Mouse (Mus musculus) neural tube, embryonic 13.5 days (tissue): ENCODE measurements around the gene Prokr2. TPM values are rescaled to one million over a fixed set of nuclear protein-coding genes. Genes with fewer than 3 reads are reported as not detected.

Experiments
- ATAC-seq: fragments of 200-750 bp; cut with Nextera tagmentation; 2 replicates; pipeline ENCODE4 v1.8.0; 2017; ENCODE audit warnings: low read depth, mild to moderate bottlenecking, moderate TSS enrichment, moderate library complexity
- H3K27ac ChIP-seq: fragments of 300-500 bp; sonication (generic); replicated peaks from 2 replicates; pipeline ENCODE4 v1.5.1; 2015; ENCODE audit warnings: moderate library complexity, mild to moderate bottlenecking, inconsistent platforms
- H3K27me3 ChIP-seq: fragments of 300-500 bp; sonication (generic); 2 replicates; pipeline ENCODE4 v1.6.1; 2015; ENCODE audit warnings: mild to moderate bottlenecking, inconsistent platforms
- H3K36me3 ChIP-seq: fragments of 300-500 bp; sonication (generic); 2 replicates; pipeline ENCODE4 v1.6.1; 2015; ENCODE audit warnings: mild to moderate bottlenecking, inconsistent platforms
- H3K4me1 ChIP-seq: fragments of 300-500 bp; sonication (generic); replicated peaks from 2 replicates; pipeline ENCODE4 v1.6.1; 2015; ENCODE audit warnings: inconsistent platforms
- H3K4me2 ChIP-seq: fragments of 300-500 bp; sonication (generic); 2 replicates; pipeline ENCODE4 v1.6.1; 2015; ENCODE audit warnings: inconsistent platforms, mild to moderate bottlenecking, moderate library complexity
- H3K4me3 ChIP-seq: fragments of 300-500 bp; sonication (generic); 2 replicates; pipeline ENCODE4 v1.5.1; 2015; ENCODE audit warnings: mild to moderate bottlenecking, inconsistent platforms
- H3K9ac ChIP-seq: fragments of 300-500 bp; sonication (generic); 2 replicates; pipeline ENCODE4 v1.6.1; 2015; ENCODE audit warnings: moderate library complexity, mild to moderate bottlenecking, inconsistent platforms
- H3K9me3 ChIP-seq: fragments of 300-500 bp; sonication (generic); 2 replicates; pipeline ENCODE4 v1.6.1; 2016; ENCODE audit warnings: inconsistent platforms
- WGBS: fragments of 180-500 bp; shearing (Covaris S2); methylation state at CpG from one replicate; pipeline ENCODE4 v1.1.7; 2015; 5-methylcytosine and 5-hydroxymethylcytosine counted together
- polyA plus RNA-seq: library from polyadenylated mRNA; unstranded; fragments of >200 nt; fragmentation: Nextera tagmentation; extraction: Ambion mirVana; gene quantifications from 2 replicates; pipeline ENCODE4 v1.2.1, GENCODE M21; 2015

Gene Prokr2
- polyA plus RNA-seq = 1.4 and 1.9 TPM in 2 replicates

GRCm38 (mm10) chr2:132385194-132385838 lies at the start of gene Prokr2:
Gene Prokr2 (minus strand): TSS chr2:132385447.
- 2% methylated on average over 29 of the region's 29 CpGs for WGBS
- Histone ChIP-seq H3K4me2 (peak within 1 kb of the TSS; percentile 84), H3K36me3 (no peaks in the 10 kb centered on the region), H3K9me3 (no peaks in the 10 kb centered on the region), H3K4me1 (peaks cover 13% of the 10 kb centered on the region), H3K9ac (peak within 1 kb of the TSS; percentile 68), H3K4me3 (peak within 1 kb of the TSS; percentile 49), H3K27ac (no peak within 1 kb of the TSS), H3K27me3 (peaks cover 51% of the 10 kb centered on the region)
- peak; percentile 76 for ATAC-seq

GRCm38 (mm10) chr2:132427160-132427941 lies 42.1 kb upstream of the Prokr2 start:
- 45% methylated on average over 17 of the region's 17 CpGs for WGBS
- Histone ChIP-seq H3K27ac (peak overlapping the region; percentile 20; the same call in 1 of the 2 replicates), H3K27me3 (no peaks in the 10 kb centered on the region), H3K4me3 (no peak overlapping the region), H3K9ac (no peak overlapping the region), H3K4me2 (peak overlapping the region; percentile 28), H3K36me3 (no peaks in the 10 kb centered on the region), H3K9me3 (no peaks in the 10 kb centered on the region), H3K4me1 (peaks cover 15% of the 10 kb centered on the region)
- peak; percentile 52 for ATAC-seq

GRCm38 (mm10) chr2:132425576-132425975 lies 40.3 kb upstream of the Prokr2 start:
- no peaks in the 10 kb centered on the region for H3K36me3 ChIP-seq
- H3K4me1 ChIP-seq = peaks cover 15% of the 10 kb centered on the region
- no peak overlapping the region for H3K9ac ChIP-seq
- H3K27ac ChIP-seq = no peak overlapping the region
- no peak overlapping the region for H3K4me2 ChIP-seq
- 69% methylated on average over 6 of the region's 6 CpGs for WGBS
- ATAC-seq = no peak
- no peaks in the 10 kb centered on the region for H3K27me3 ChIP-seq
- no peaks in the 10 kb centered on the region for H3K9me3 ChIP-seq
- no peak overlapping the region for H3K4me3 ChIP-seq

- Histone ChIP-seq H3K9me3 (no peaks in the 10 kb centered on the region), H3K4me2 (no peak overlapping the region), H3K4me3 (no peak overlapping the region), H3K27me3 (no peaks in the 10 kb centered on the region), H3K36me3 (no peaks in the 10 kb centered on the region), H3K27ac (no peak overlapping the region), H3K9ac (no peak overlapping the region), H3K4me1 (peaks cover 15% of the 10 kb centered on the region)
- WGBS = 83% methylated on average over 7 of the region's 7 CpGs
- no peak for ATAC-seq
Observed at GRCm38 (mm10) chr2:132423411-132424047, 38.3 kb upstream of the Prokr2 start.

GRCm38 (mm10) chr2:132422846-132423245 lies 37.6 kb upstream of the Prokr2 start:
- H3K4me1 ChIP-seq = peaks cover 11% of the 10 kb centered on the region
- no peaks in the 10 kb centered on the region for H3K36me3 ChIP-seq
- no peak overlapping the region for H3K9ac ChIP-seq
- no peaks in the 10 kb centered on the region for H3K27me3 ChIP-seq
- H3K27ac ChIP-seq = no peak overlapping the region
- no peak for ATAC-seq
- H3K4me3 ChIP-seq = no peak overlapping the region
- no peaks in the 10 kb centered on the region for H3K9me3 ChIP-seq
- no peak overlapping the region for H3K4me2 ChIP-seq
- WGBS = 88% methylated on average over 9 of the region's 9 CpGs

- ATAC-seq = no peak
- H3K9me3 ChIP-seq = no peaks in the 10 kb centered on the region
- H3K36me3 ChIP-seq = no peaks in the 10 kb centered on the region
- no peak overlapping the region for H3K9ac ChIP-seq
- H3K27ac ChIP-seq = no peak overlapping the region
- no peak overlapping the region for H3K4me2 ChIP-seq
- no peak overlapping the region for H3K4me3 ChIP-seq
- no peaks in the 10 kb centered on the region for H3K27me3 ChIP-seq
- H3K4me1 ChIP-seq = no peaks in the 10 kb centered on the region
- 91% methylated on average over 2 of the region's 2 CpGs for WGBS
Observed at GRCm38 (mm10) chr2:132418414-132418813, 33.2 kb upstream of the Prokr2 start.

- no peak for ATAC-seq
- Histone ChIP-seq H3K4me2 (no peak overlapping the region), H3K9ac (no peak overlapping the region), H3K36me3 (no peaks in the 10 kb centered on the region), H3K27ac (no peak overlapping the region), H3K4me3 (no peak overlapping the region), H3K9me3 (0 out of 2 replicates have a peak, but pooled peaks cover 6% of the 10 kb centered on the region), H3K27me3 (peaks cover 10% of the 10 kb centered on the region; the same call in 1 of the 2 replicates), H3K4me1 (0 out of 2 replicates have a peak, but pooled peaks cover 5% of the 10 kb centered on the region)
- 90% methylated on average over 4 of the region's 4 CpGs for WGBS
Observed at GRCm38 (mm10) chr2:132410126-132410525, 24.9 kb upstream of the Prokr2 start.

- H3K27me3 ChIP-seq = no peaks in the 10 kb centered on the region
- no peak overlapping the region for H3K4me3 ChIP-seq
- no peaks in the 10 kb centered on the region for H3K36me3 ChIP-seq
- peaks cover 15% of the 10 kb centered on the region; the same call in 1 of the 2 replicates for H3K9me3 ChIP-seq
- no peak for ATAC-seq
- WGBS = 88% methylated on average over 8 of the region's 8 CpGs
- no peak overlapping the region for H3K9ac ChIP-seq
- no peak overlapping the region for H3K27ac ChIP-seq
- no peaks in the 10 kb centered on the region for H3K4me1 ChIP-seq
- no peak overlapping the region for H3K4me2 ChIP-seq
Observed at GRCm38 (mm10) chr2:132398136-132398535, 12.9 kb upstream of the Prokr2 start.

- H3K27ac ChIP-seq = no peak overlapping the region
- peaks cover 15% of the 10 kb centered on the region; the same call in 1 of the 2 replicates for H3K9me3 ChIP-seq
- no peaks in the 10 kb centered on the region for H3K36me3 ChIP-seq
- H3K4me2 ChIP-seq = no peak overlapping the region
- H3K27me3 ChIP-seq = no peaks in the 10 kb centered on the region
- H3K4me3 ChIP-seq = no peak overlapping the region
- WGBS = 59% methylated on average over 1 of the region's 1 CpGs
- ATAC-seq = no peak
- no peak overlapping the region for H3K9ac ChIP-seq
- H3K4me1 ChIP-seq = no peaks in the 10 kb centered on the region
Observed at GRCm38 (mm10) chr2:132395753-132396152, 10.5 kb upstream of the Prokr2 start.

- no peaks in the 10 kb centered on the region for H3K36me3 ChIP-seq
- no peaks in the 10 kb centered on the region for H3K9me3 ChIP-seq
- peaks cover 18% of the 10 kb centered on the region for H3K27me3 ChIP-seq
- no peak for ATAC-seq
- H3K27ac ChIP-seq = no peak overlapping the region
- no peaks in the 10 kb centered on the region for H3K4me1 ChIP-seq
- no peak overlapping the region for H3K9ac ChIP-seq
- no peak overlapping the region for H3K4me2 ChIP-seq
- 91% methylated on average over 8 of the region's 8 CpGs for WGBS
- H3K4me3 ChIP-seq = no peak overlapping the region
Observed at GRCm38 (mm10) chr2:132390607-132391160, 5.4 kb upstream of the Prokr2 start.

- H3K4me2 ChIP-seq = no peak overlapping the region
- H3K9ac ChIP-seq = no peak overlapping the region
- no peak overlapping the region for H3K4me3 ChIP-seq
- H3K36me3 ChIP-seq = no peaks in the 10 kb centered on the region
- H3K4me1 ChIP-seq = peaks cover 9% of the 10 kb centered on the region
- H3K27ac ChIP-seq = no peak overlapping the region
- H3K27me3 ChIP-seq = peaks cover 29% of the 10 kb centered on the region
- no peaks in the 10 kb centered on the region for H3K9me3 ChIP-seq
- ATAC-seq = no peak
- WGBS = 29% methylated on average over 7 of the region's 7 CpGs
Observed at GRCm38 (mm10) chr2:132389562-132389961, 4.3 kb upstream of the Prokr2 start.
